Mouse (Mus musculus) heart, postnatal 14 days (tissue): ENCODE results near the gene 1600012H06Rik. TPM values are rescaled to one million over a fixed set of nuclear protein-coding genes. Genes with fewer than 3 reads are reported as not detected.
A peak's percentile ranks its signal among the peaks of the same experiment; 100 is the strongest.
"Not testable (repeated sequence)": the region's sequence is repeated elsewhere in the genome, so short reads cannot be mapped to it uniquely, and the experiment has no call there.

ENCODE experiments used
- DNase-seq, 2 experiments: peaks; one replicate each; pipeline ENCODE4 v3.0.0; 2021 to 2022
- intact Hi-C: fragments of 180-260 bp; cut with DNase I; formaldehyde crosslinking; loops from one replicate; pipeline ENCODE4 v1.15.1; 2025
- total RNA-seq, 2 experiments: library from RNA; stranded (reverse); gene quantifications; 2 replicates each; pipeline ENCODE4 v1.2.3; 2021

The 1600012H06Rik gene
- total RNA-seq, 2 experiments from 2014 or later: 13.1 to 14.6 TPM

- intact Hi-C loops: no loop called here
- no peak for DNase-seq
Observed at GRCm38 (mm10) chr17:14935841-14936605, 7.0 kb upstream of the 1600012H06Rik start.

- DNase-seq, intact Hi-C loops: not testable (repeated sequence)
Observed at GRCm38 (mm10) chr17:14942181-14942580, 803 bp upstream of the 1600012H06Rik start.

- no peak for DNase-seq
- intact Hi-C loops: no loop called here
Observed at GRCm38 (mm10) chr17:14943729-14944059, 710 bp downstream of the 1600012H06Rik start.

DNA sequence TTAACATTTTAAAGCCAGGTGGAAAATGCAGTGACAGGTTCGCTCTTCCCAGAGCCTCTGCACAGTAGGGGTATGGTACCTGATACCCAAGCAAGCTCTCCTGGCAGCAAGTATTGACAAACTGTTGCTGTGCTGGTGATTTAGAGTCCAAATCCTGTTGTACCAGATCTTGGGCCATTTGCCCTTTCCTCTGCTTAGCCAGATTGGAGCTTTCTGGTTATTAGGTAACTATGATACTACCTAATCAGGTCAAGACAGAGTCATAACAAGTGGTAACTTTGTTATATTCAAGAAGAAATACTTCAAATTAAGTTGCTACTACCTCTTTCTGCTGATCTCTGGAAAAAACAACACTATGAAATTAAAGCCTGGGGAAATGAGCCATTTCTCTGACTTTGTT lies 1.6 kb downstream of the 1600012H06Rik start:
- intact Hi-C loops: no loop called here
- no peak for DNase-seq

- no peak for DNase-seq
- intact Hi-C loops: no loop called here
Observed at GRCm38 (mm10) chr17:14949161-14949827, 6.3 kb downstream of the 1600012H06Rik start.

GRCm38 (mm10) chr17:14953452-14953851 lies 10.5 kb downstream of the 1600012H06Rik start:
- DNase-seq: peak in 1 of 2 experiments; percentile 5

GRCm38 (mm10) chr17:14958686-14959327 lies 15.8 kb downstream of the 1600012H06Rik start:
- no peak for DNase-seq
- intact Hi-C loops: no loop called here

More at GRCm38 (mm10) chr17:14953452-14953851, 10.5 kb downstream of the 1600012H06Rik start:
- intact Hi-C loops: no loop called here

DNA sequence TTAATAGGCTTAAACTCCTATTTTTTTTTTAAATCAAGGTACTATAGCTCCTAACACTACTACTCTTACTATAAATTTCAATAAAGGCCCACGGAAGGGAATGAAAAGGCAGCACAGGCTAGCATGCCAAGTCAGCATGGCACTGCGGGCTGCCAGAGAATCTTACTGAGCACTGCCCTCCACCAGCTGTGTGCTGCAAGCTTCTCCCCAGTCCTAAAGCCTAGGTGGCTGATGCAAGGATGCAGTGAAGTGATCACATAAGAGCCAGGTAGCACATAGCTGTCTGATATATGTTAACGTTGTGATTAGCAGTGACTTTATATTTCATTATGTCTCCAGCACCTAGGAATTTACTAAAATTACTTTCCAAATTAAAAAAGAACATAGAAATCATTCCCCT lies 17.0 kb downstream of the 1600012H06Rik start:
- intact Hi-C loops: no loop called here
- no peak for DNase-seq

DNA sequence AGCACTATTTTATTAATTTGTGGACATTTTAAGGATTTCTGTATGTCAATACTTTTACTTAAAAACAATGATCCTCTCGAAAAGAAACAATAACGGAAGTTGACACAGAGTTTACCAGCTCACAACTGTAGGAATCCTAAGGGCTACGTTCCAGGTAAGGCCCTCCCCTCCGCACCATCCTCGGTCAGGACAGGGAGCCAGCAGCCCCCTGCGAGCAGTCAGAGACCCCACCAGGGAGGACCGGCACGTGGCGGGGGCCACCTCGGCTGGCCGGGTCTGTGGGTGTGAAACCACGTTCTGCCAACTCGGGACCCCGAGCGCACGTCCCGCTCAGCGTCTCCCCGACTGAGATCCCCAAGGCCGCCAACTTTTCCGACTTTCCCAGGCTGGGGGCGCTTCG lies 17.5 kb downstream of the 1600012H06Rik start:
- intact Hi-C loops: no loop called here
- DNase-seq: peak; percentile 22 to 25

GRCm38 (mm10) chr17:14960951-14961556 lies 18.1 kb downstream of the 1600012H06Rik start, which contains the start of gene Phf10:
TSS of gene Phf10 (minus strand) at chr17:14961273.
- peak; percentile 45 to 64 for DNase-seq
- intact Hi-C loops: not testable (repeated sequence)

DNA sequence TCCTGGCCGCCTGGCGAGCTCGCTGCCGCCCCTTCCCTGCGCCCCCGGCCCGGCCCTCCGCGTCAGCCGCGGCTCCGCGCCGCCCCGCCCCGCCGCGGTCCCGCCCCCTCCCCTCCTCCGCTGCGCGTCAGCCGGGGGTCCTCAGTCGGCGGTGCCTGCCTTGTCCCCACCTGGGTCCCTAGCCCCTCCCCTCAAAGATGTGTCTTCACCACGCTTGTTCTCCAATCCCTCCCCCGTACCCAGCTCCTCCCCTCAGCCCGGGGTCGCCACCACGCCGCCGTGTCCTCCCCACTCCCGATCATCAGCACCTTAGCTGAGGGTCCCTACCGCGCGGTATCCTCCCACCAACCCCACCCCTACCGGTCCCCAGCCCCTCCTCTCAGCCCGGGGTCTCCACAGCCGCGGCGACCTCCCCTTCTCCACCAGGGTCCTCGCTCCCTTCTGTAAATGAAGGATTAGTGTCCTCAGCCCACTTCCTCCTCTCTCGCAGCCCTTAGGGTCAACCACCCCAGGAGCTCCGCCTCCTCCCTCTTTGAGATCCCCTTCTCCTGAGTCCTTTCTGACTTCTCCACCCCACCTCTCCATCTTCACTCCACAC lies 18.7 kb downstream of the 1600012H06Rik start:
- intact Hi-C loops, DNase-seq: not testable (repeated sequence)

DNA sequence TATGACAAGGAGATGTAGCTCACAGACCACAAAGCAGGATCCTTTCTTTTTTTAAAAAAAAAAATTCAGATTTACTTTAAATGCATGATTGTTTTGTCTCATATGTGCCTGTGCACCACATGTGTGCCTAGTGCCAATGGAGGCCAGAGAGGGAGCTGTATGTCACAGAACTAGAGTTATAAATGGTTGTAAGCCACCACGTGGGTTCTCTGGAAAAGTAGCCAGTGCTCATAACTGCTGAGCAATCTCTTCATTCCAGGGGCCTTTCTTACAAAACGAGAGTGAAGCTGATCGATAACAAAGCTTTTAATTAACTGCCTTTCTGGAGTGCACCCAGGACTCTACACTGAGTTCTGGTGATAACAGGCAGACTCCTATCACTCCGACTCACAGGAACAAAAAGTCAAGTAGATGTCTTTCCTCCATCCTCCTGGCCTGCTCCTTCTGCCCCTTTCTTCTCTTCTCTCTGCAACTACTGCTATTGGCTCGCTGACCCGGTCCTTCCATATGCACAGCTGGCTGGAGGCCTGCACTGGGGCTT lies 25.5 kb downstream of the 1600012H06Rik start:
- intact Hi-C loops, DNase-seq: not testable (repeated sequence)

- DNase-seq, intact Hi-C loops: not testable (repeated sequence)
Observed at GRCm38 (mm10) chr17:14977718-14978361, 34.9 kb downstream of the 1600012H06Rik start.

GRCm38 (mm10) chr17:14978362-14979038 lies 35.5 kb downstream of the 1600012H06Rik start, which contains the start of the genes 9030025P20Rik and Gm3417:
TSS of gene 9030025P20Rik (plus strand) at chr17:14978468.
TSS of gene Gm3417 (minus strand) at chr17:14978790.
- intact Hi-C loops, DNase-seq: not testable (repeated sequence)

- DNase-seq, intact Hi-C loops: not testable (repeated sequence)
Observed at GRCm38 (mm10) chr17:14990116-14990702, 47.2 kb downstream of the 1600012H06Rik start.

- DNase-seq, intact Hi-C loops: not testable (repeated sequence)
Observed at GRCm38 (mm10) chr17:14992522-14993138, 49.6 kb downstream of the 1600012H06Rik start.

- DNase-seq, intact Hi-C loops: not testable (repeated sequence)
Observed at GRCm38 (mm10) chr17:14993139-14993832, 50.3 kb downstream of the 1600012H06Rik start.
